Mouse (Mus musculus): Measurements from ENCODE around the gene Olfr312. TPM values are rescaled to one million over a fixed set of nuclear protein-coding genes. Genes with fewer than 3 reads are reported as not detected.

Olfr312 gene
- not detected in 2 replicates for polyA plus RNA-seq (2015; fragmentation: Nextera tagmentation; extraction: Ambion mirVana)

DNA sequence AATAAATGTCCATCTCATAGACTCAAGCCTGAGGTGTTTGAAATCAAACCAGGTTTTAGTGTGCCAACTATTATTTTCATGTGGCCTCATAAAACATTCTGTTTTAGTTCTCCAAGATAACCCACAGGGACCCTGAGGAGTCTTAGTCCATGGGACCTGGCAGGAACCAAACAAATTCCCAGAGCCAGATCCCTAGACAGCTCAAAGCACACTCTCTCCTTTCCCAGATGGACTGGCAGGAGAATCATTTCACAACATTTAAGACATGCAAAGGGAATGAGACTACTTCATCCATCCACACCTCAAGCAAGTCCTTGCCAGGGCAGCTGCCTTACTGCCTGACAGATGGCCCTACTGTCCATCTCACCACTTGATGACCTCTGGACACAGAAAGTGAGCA is at the start of gene Olfr312:
Gene Olfr312 (plus strand): TSS at position 301 of the 400 bp plus-strand sequence.

GRCm38 (mm10) chr11:58782480-58783089 is 46.5 kb upstream of the Olfr312 start, which contains the start of gene Olfr314:
TSS of gene Olfr314 (plus strand) at chr11:58782952.

GRCm38 (mm10) chr11:58801558-58802228 is 27.3 kb upstream of the Olfr312 start, which contains the start of gene Fam183b:
TSS of gene Fam183b (minus strand) at chr11:58801960.

GRCm38 (mm10) chr11:58814700-58815099 is 14.3 kb upstream of the Olfr312 start, which contains the start of gene Olfr313:
TSS of gene Olfr313 (plus strand) at chr11:58815000.

GRCm38 (mm10) chr11:58838951-58839350 is 9.9 kb downstream of the Olfr312 start, which contains the start of gene Olfr311:
TSS of gene Olfr311 (plus strand) at chr11:58839251.

DNA sequence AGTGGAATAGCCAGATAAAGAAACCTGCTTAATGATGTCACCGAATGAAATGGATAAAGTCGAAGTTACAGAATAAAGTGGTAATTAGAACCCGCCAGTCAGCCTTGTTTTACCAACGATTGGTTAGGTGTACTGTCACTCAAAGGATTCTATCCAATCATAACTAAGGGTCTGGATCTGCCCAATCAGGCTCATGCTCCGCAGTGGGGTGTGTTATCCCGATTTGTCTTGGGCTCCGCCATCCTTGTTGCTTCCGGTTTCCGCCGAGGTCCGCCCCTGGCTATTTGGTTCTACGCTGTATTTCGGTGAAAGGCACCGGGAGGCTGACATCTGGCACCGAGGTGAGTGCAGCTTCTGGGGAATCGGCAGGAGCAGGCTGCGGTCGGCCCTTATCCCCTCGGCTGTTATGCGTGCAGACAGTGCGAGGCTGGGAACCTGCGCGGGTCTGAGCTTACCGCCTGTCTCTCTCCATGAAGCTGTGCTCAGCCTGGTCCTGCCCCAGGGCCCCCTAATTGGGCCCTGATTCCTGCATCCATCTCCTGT is 18.0 kb downstream of the Olfr312 start, which contains the start of gene Gm12258:
Gene Gm12258 (plus strand): TSS at position 240 of the 543 bp plus-strand sequence.

GRCm38 (mm10) chr11:58867039-58867953 is 38.3 kb downstream of the Olfr312 start, which contains the start of gene 2810021J22Rik:
TSS of gene 2810021J22Rik (plus strand) at chr11:58867216.

Other genes with a start within 250 kb of the Olfr312 start
- gene Olfr324, start 234.1 kb upstream of the Olfr312 start, polyA plus RNA-seq (2015; fragmentation: Nextera tagmentation; extraction: Ambion mirVana), result not detected in 2 replicates
- not detected in 2 replicates for gene 2210407C18Rik, start 213.2 kb upstream of the Olfr312 start, polyA plus RNA-seq (2015; fragmentation: Nextera tagmentation; extraction: Ambion mirVana)
- not detected in 2 replicates for gene Olfr323, start 198.7 kb upstream of the Olfr312 start, polyA plus RNA-seq (2015; fragmentation: Nextera tagmentation; extraction: Ambion mirVana)
- gene Trim58, start 188.8 kb upstream of the Olfr312 start, polyA plus RNA-seq (2015; fragmentation: Nextera tagmentation; extraction: Ambion mirVana), result not detected in 2 replicates
- gene Olfr322, start 170.5 kb upstream of the Olfr312 start, polyA plus RNA-seq (2015; fragmentation: Nextera tagmentation; extraction: Ambion mirVana), result not detected in 2 replicates
- not detected in 2 replicates for gene Olfr320, start 148.1 kb upstream of the Olfr312 start, polyA plus RNA-seq (2015; fragmentation: Nextera tagmentation; extraction: Ambion mirVana)
- not detected in 2 replicates for gene Olfr319, start 130.1 kb upstream of the Olfr312 start, polyA plus RNA-seq (2015; fragmentation: Nextera tagmentation; extraction: Ambion mirVana)
- gene Olfr318, start 105.2 kb upstream of the Olfr312 start, polyA plus RNA-seq (2015; fragmentation: Nextera tagmentation; extraction: Ambion mirVana), result not detected in 2 replicates
- gene Olfr317, start 90.0 kb upstream of the Olfr312 start, polyA plus RNA-seq (2015; fragmentation: Nextera tagmentation; extraction: Ambion mirVana), result not detected in 2 replicates
- not detected in 2 replicates for gene Olfr316, start 76.5 kb upstream of the Olfr312 start, polyA plus RNA-seq (2015; fragmentation: Nextera tagmentation; extraction: Ambion mirVana)
- not detected in 2 replicates for gene Olfr315, start 56.0 kb upstream of the Olfr312 start, polyA plus RNA-seq (2015; fragmentation: Nextera tagmentation; extraction: Ambion mirVana)
- gene Olfr314, start 46.3 kb upstream of the Olfr312 start, polyA plus RNA-seq (2015; fragmentation: Nextera tagmentation; extraction: Ambion mirVana), result not detected in 2 replicates
- 1.3 and 1.9 TPM in 2 replicates for gene Fam183b, start 27.3 kb upstream of the Olfr312 start, polyA plus RNA-seq (2015; fragmentation: Nextera tagmentation; extraction: Ambion mirVana)
- not detected in 2 replicates for gene Olfr313, start 14.2 kb upstream of the Olfr312 start, polyA plus RNA-seq (2015; fragmentation: Nextera tagmentation; extraction: Ambion mirVana)
- gene Olfr311, start 10.0 kb downstream of the Olfr312 start, polyA plus RNA-seq (2015; fragmentation: Nextera tagmentation; extraction: Ambion mirVana), result not detected in 2 replicates
- gene Gm12258, start 17.9 kb downstream of the Olfr312 start, polyA plus RNA-seq (2015; fragmentation: Nextera tagmentation; extraction: Ambion mirVana), result 2.0 TPM in 2 replicates
- gene 2810021J22Rik, start 38.0 kb downstream of the Olfr312 start, polyA plus RNA-seq (2015; fragmentation: Nextera tagmentation; extraction: Ambion mirVana), result 2.0 and 2.2 TPM in 2 replicates
- gene Zfp39, start 75.0 kb downstream of the Olfr312 start, polyA plus RNA-seq (2015; fragmentation: Nextera tagmentation; extraction: Ambion mirVana), result 3.0 and 3.2 TPM in 2 replicates
- not detected in 2 replicates for gene Btnl10, start 88.7 kb downstream of the Olfr312 start, polyA plus RNA-seq (2015; fragmentation: Nextera tagmentation; extraction: Ambion mirVana)
- gene Rnf187, start 109.7 kb downstream of the Olfr312 start, polyA plus RNA-seq (2015; fragmentation: Nextera tagmentation; extraction: Ambion mirVana), result 161 and 166 TPM in 2 replicates
- 2.4 and 2.5 TPM in 2 replicates for gene Hist3h2ba, start 119.7 kb downstream of the Olfr312 start, polyA plus RNA-seq (2015; fragmentation: Nextera tagmentation; extraction: Ambion mirVana)
- 15.6 and 17.7 TPM in 2 replicates for gene Hist3h2a, start 125.4 kb downstream of the Olfr312 start, polyA plus RNA-seq (2015; fragmentation: Nextera tagmentation; extraction: Ambion mirVana)
- 0.08 and 0.10 TPM in 2 replicates for gene Trim17, start 125.4 kb downstream of the Olfr312 start, polyA plus RNA-seq (2015; fragmentation: Nextera tagmentation; extraction: Ambion mirVana)
- 13.7 and 15.2 TPM in 2 replicates for gene Trim11, start 148.9 kb downstream of the Olfr312 start, polyA plus RNA-seq (2015; fragmentation: Nextera tagmentation; extraction: Ambion mirVana)